Mouse (Mus musculus) C2C12 (cell line): ENCODE results near the gene BC049715.

ENCODE experiments used
- CEBPB ChIP-seq: IDR thresholded peaks from one replicate; pipeline ENCODE4 v1.6.1; 2011; ENCODE audit warnings: low read depth, mild to moderate bottlenecking, control low read depth, moderate library complexity
- CTCF ChIP-seq: IDR thresholded peaks from one replicate; pipeline ENCODE4 v1.5.1; 2011; ENCODE audit not compliant: control insufficient read depth, insufficient read depth, insufficient read length
- USF1 ChIP-seq: IDR thresholded peaks from one replicate; pipeline ENCODE4 v1.6.1; 2011; ENCODE audit warnings: low read depth, mild to moderate bottlenecking, control low read depth, moderate library complexity

GRCm38 (mm10) chr6:136803093-136803738, 24.2 kb upstream of the BC049715 start:
- TF ChIP-seq CTCF (no peak), USF1 (no peak), CEBPB (no peak)
